Mouse (Mus musculus) stomach, postnatal 0 days (tissue): ENCODE data around the gene Cdpf1.

ENCODE experiments used
- CTCF ChIP-seq: IDR thresholded peaks from 2 replicates; pipeline ENCODE4 v1.5.1; 2016; ENCODE audit warnings: antibody characterized with exemption, low read depth, mild to moderate bottlenecking, moderate library complexity
- EP300 ChIP-seq: optimal IDR thresholded peaks from 2 replicates; pipeline ENCODE3; 2016; ENCODE audit warnings: antibody characterized with exemption

- TF ChIP-seq CTCF (no peak), EP300 (peak; percentile 73)
Observed at GRCm38 (mm10) chr15:85836887-85837286, 25.4 kb upstream of the Cdpf1 start.
